Comparison of ENCODE assay signal across 19 mouse cellular contexts in genomic region chr12:71641486-71641885, GRCm38 (mm10).
"Had no signal": no experiment of that assay in that cellular context is flagged by ENCODE, and none has a peak within 500 bp of the region (broad histone marks: within the 10 kb centered on the region; RNA-seq: fewer than 3 reads in every experiment).

No protein-coding gene starts in this region.

- H3K9me3 ChIP-seq: lung, embryonic 15.5 days; midbrain, embryonic 10.5 days; midbrain, embryonic 13.5 days; neural tube, embryonic 13.5 days; neural tube, embryonic 15.5 days had no signal

- H3K4me3 ChIP-seq: lung, embryonic 15.5 days; midbrain, embryonic 10.5 days; midbrain, embryonic 13.5 days; myocyte; neural tube, embryonic 13.5 days; neural tube, embryonic 15.5 days had no signal

- H3K36me3 ChIP-seq: lung, embryonic 15.5 days; midbrain, embryonic 10.5 days; midbrain, embryonic 13.5 days; neural tube, embryonic 13.5 days; neural tube, embryonic 15.5 days had no signal

- H3K27ac ChIP-seq: liver, embryonic 14.5 days; lung, embryonic 15.5 days; midbrain, embryonic 10.5 days; midbrain, embryonic 13.5 days; neural tube, embryonic 13.5 days; neural tube, embryonic 15.5 days had no signal

- H3K9ac ChIP-seq: liver, embryonic 14.5 days; lung, embryonic 15.5 days; midbrain, embryonic 13.5 days; neural tube, embryonic 13.5 days; neural tube, embryonic 15.5 days had no signal

- ATAC-seq: lung, postnatal 0 days; midbrain, embryonic 13.5 days; midbrain, embryonic 16.5 days had no signal

- H3K27me3 ChIP-seq: lung, embryonic 15.5 days; midbrain, embryonic 13.5 days; neural tube, embryonic 13.5 days; neural tube, embryonic 15.5 days had no signal

- H3K4me2 ChIP-seq: lung, embryonic 15.5 days; midbrain, embryonic 13.5 days; neural tube, embryonic 13.5 days; neural tube, embryonic 15.5 days had no signal

- DNase-seq: lung, adult 18-20 months; lung, postnatal 4 days; retina, postnatal 1 day; right cerebral cortex, adult 18-20 months; right cerebral cortex, postnatal 25 days; right cerebral cortex, postnatal 4 days; spleen, adult 18-20 months; thymus, adult 18-20 months; thymus, postnatal 14 days; thymus, postnatal 36 days had no signal
